Mouse (Mus musculus): ENCODE results near the gene Slc29a2.

- no peak for TF ChIP-seq GATA1 (IDR thresholded peaks at IDR 0.05; ENCODE audit: borderline replicate concordance, low read length)
- TF ChIP-seq FLI1 (IDR thresholded peaks at IDR 0.05; ENCODE audit: low read length) = no peak
These were observed 34.5 kb downstream of the Slc29a2 start for GRCm38 (mm10) chr19:5057876-5058775.
